Mouse (Mus musculus): ENCODE measurements around the gene Tmem202. TPM values are rescaled to one million over a fixed set of nuclear protein-coding genes. Genes with fewer than 3 reads are reported as not detected.

Gene Tmem202
- polyA plus RNA-seq, 1 experiment, result 0.35 TPM

DNA sequence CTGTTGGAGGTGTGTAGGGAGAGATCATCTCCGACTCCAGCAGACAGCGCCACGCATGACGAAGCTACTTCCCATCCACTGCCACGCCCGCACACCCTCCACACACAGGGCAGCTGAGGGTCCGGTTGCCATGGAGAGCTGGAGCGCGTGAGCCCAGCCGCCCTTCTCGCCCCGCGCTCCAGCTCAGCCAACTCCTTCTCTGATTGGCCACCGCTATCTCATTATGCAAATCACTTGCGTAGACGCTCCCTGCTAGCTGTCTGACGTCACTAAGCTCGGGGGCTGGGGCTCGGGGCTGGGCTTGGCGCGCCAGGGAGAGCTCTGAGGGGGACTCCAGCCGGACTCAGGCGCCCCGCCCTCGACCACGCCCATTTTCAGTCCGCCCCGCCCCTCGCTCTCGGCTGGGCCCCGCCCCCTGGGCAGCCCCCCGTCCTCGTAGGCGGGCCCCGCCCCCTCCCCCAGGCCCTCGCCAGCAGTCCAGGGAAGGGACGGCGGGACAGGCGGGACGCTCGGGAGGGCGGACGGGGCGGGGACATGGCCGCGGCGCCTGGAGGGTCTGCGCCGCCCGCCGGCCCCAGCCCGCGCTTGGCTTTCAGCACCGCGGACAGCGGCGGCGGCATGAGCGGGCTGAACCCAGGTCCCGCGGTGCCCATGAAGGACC, 38.3 kb upstream of the Tmem202 start, which contains the start of gene Celf6:
Gene Celf6, plus strand, starts transcription at position 74 of the 661 bp plus-strand sequence.
- Histone ChIP-seq H3K4me3 (ENCODE audit: insufficient read depth, poor library complexity, severe bottlenecking) (peak within 1 kb of the TSS; percentile 11), H3K79me3 (ENCODE audit: low read depth) (no peaks in the 10 kb centered on the region), H3K79me2 (ENCODE audit: control insufficient read depth, insufficient read depth) (no peaks in the 10 kb centered on the region), H3K27me3 (ENCODE audit: control insufficient read depth, insufficient read depth, insufficient read length) (peaks cover 6% of the 10 kb centered on the region), H3ac (ENCODE audit: control insufficient read depth, insufficient read length, low read depth) (no peak within 1 kb of the TSS), H3K36me3 (ENCODE audit: control insufficient read depth, insufficient read depth) (no peaks in the 10 kb centered on the region)
- TF ChIP-seq MAX (IDR thresholded peaks at IDR 0.05) (peak; percentile 89), CEBPB (IDR thresholded peaks at IDR 0.05; ENCODE audit: low read depth) (no peak)

GRCm38 (mm10) chr9:59577401-59577800, 37.8 kb upstream of the Tmem202 start:
- Histone ChIP-seq H3K36me3 (ENCODE audit: control insufficient read depth, insufficient read depth) (no peaks in the 10 kb centered on the region), H3K79me3 (ENCODE audit: low read depth) (no peaks in the 10 kb centered on the region), H3K79me2 (ENCODE audit: control insufficient read depth, insufficient read depth) (no peaks in the 10 kb centered on the region), H3K4me3 (ENCODE audit: insufficient read depth, poor library complexity, severe bottlenecking) (peak overlapping the region; percentile 11), H3K27me3 (ENCODE audit: control insufficient read depth, insufficient read depth, insufficient read length) (peaks cover 6% of the 10 kb centered on the region), H3ac (ENCODE audit: control insufficient read depth, insufficient read length, low read depth) (no peak overlapping the region)
- TF ChIP-seq FOSL1 (IDR thresholded peaks at IDR 0.05; ENCODE audit: insufficient read depth, low read length, poor library complexity, severe bottlenecking), result no peak
- no peak for TF ChIP-seq MAX (IDR thresholded peaks at IDR 0.05)
- no peak for TF ChIP-seq CTCF (IDR thresholded peaks at IDR 0.05; ENCODE audit: control insufficient read depth, insufficient read depth, insufficient read length)
- TF ChIP-seq USF1 (IDR thresholded peaks at IDR 0.05; ENCODE audit: low read depth), result no peak
- no peak for TF ChIP-seq MYOD1 (IDR thresholded peaks at IDR 0.05; ENCODE audit: control insufficient read depth, insufficient read length, low read depth)
- TF ChIP-seq CEBPB (IDR thresholded peaks at IDR 0.05; ENCODE audit: low read depth), result no peak
- TF ChIP-seq MYOG (IDR thresholded peaks at IDR 0.05; ENCODE audit: control insufficient read depth, extremely low read depth, insufficient read length), result no peak

GRCm38 (mm10) chr9:59571852-59572251, 32.2 kb upstream of the Tmem202 start:
- H3ac ChIP-seq (ENCODE audit: control insufficient read depth, insufficient read length, low read depth), result no peak overlapping the region
- H3K27me3 ChIP-seq (ENCODE audit: control insufficient read depth, insufficient read depth, insufficient read length), result no peaks in the 10 kb centered on the region
- H3K79me2 ChIP-seq (ENCODE audit: control insufficient read depth, insufficient read depth), result no peaks in the 10 kb centered on the region
- no peak overlapping the region for H3K4me3 ChIP-seq (ENCODE audit: insufficient read depth, poor library complexity, severe bottlenecking)
- H3K79me3 ChIP-seq (ENCODE audit: low read depth), result no peaks in the 10 kb centered on the region
- H3K36me3 ChIP-seq (ENCODE audit: control insufficient read depth, insufficient read depth), result no peaks in the 10 kb centered on the region
- TF ChIP-seq CEBPB (IDR thresholded peaks at IDR 0.05; ENCODE audit: low read depth), result no peak
- no peak for TF ChIP-seq MAX (IDR thresholded peaks at IDR 0.05)
- no peak for TF ChIP-seq MYOD1 (IDR thresholded peaks at IDR 0.05; ENCODE audit: control insufficient read depth, insufficient read length, low read depth)
- TF ChIP-seq CTCF (IDR thresholded peaks at IDR 0.05; ENCODE audit: control insufficient read depth, insufficient read depth, insufficient read length), result no peak
- no peak for TF ChIP-seq MYOG (IDR thresholded peaks at IDR 0.05; ENCODE audit: control insufficient read depth, extremely low read depth, insufficient read length)
- no peak for TF ChIP-seq USF1 (IDR thresholded peaks at IDR 0.05; ENCODE audit: low read depth)
- TF ChIP-seq FOSL1 (IDR thresholded peaks at IDR 0.05; ENCODE audit: insufficient read depth, low read length, poor library complexity, severe bottlenecking), result no peak

GRCm38 (mm10) chr9:59567111-59567510, 27.5 kb upstream of the Tmem202 start:
- no peak overlapping the region for H3ac ChIP-seq (ENCODE audit: control insufficient read depth, insufficient read length, low read depth)
- no peaks in the 10 kb centered on the region for H3K27me3 ChIP-seq (ENCODE audit: control insufficient read depth, insufficient read depth, insufficient read length)
- TF ChIP-seq USF1 (IDR thresholded peaks at IDR 0.05; ENCODE audit: low read depth) (no peak), CTCF (IDR thresholded peaks at IDR 0.05; ENCODE audit: control insufficient read depth, insufficient read depth, insufficient read length) (peak; percentile 72), MAX (IDR thresholded peaks at IDR 0.05) (no peak)
- no peak overlapping the region for H3K4me3 ChIP-seq (ENCODE audit: insufficient read depth, poor library complexity, severe bottlenecking)
- H3K36me3 ChIP-seq (ENCODE audit: control insufficient read depth, insufficient read depth), result peaks cover 17% of the 10 kb centered on the region
- H3K79me3 ChIP-seq (ENCODE audit: low read depth), result no peaks in the 10 kb centered on the region
- no peaks in the 10 kb centered on the region for H3K79me2 ChIP-seq (ENCODE audit: control insufficient read depth, insufficient read depth)

DNA sequence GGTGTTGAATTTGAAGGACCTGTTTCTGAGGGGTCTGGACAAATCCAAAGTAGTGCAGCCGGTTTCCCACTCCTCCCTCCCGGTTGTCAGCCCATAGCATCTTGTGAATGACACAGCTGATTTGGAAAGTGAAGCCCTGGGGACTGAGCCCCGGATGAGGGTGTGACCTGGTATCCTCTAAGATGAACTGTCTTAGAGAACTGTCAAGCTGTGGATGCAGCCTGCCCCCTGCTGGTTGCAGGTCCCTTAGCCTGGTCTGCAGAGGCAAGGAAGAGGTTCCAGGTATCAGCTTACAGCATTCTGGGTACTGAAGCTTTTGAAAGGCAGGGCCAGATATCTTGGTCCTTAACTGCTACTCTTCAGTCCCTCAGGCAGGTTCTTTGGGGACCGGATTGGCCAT, 26.0 kb upstream of the Tmem202 start:
- TF ChIP-seq MYOG (IDR thresholded peaks at IDR 0.05; ENCODE audit: control insufficient read depth, extremely low read depth, insufficient read length) (no peak), MYOD1 (IDR thresholded peaks at IDR 0.05; ENCODE audit: control insufficient read depth, insufficient read length, low read depth) (no peak), MAX (IDR thresholded peaks at IDR 0.05) (no peak), CEBPB (IDR thresholded peaks at IDR 0.05; ENCODE audit: low read depth) (no peak), USF1 (IDR thresholded peaks at IDR 0.05; ENCODE audit: low read depth) (no peak), CTCF (IDR thresholded peaks at IDR 0.05; ENCODE audit: control insufficient read depth, insufficient read depth, insufficient read length) (peak; percentile 82)
- H3ac ChIP-seq (ENCODE audit: control insufficient read depth, insufficient read length, low read depth), result no peak overlapping the region

GRCm38 (mm10) chr9:59553719-59554118, 14.1 kb upstream of the Tmem202 start:
- no peak for TF ChIP-seq USF1 (IDR thresholded peaks at IDR 0.05; ENCODE audit: low read depth)
- no peak for TF ChIP-seq FOSL1 (IDR thresholded peaks at IDR 0.05; ENCODE audit: insufficient read depth, low read length, poor library complexity, severe bottlenecking)
- Histone ChIP-seq H3K4me3 (ENCODE audit: insufficient read depth, poor library complexity, severe bottlenecking) (no peak overlapping the region), H3K27me3 (ENCODE audit: control insufficient read depth, insufficient read depth, insufficient read length) (no peaks in the 10 kb centered on the region), H3ac (ENCODE audit: control insufficient read depth, insufficient read length, low read depth) (no peak overlapping the region), H3K36me3 (ENCODE audit: control insufficient read depth, insufficient read depth) (peaks cover 14% of the 10 kb centered on the region), H3K79me2 (ENCODE audit: control insufficient read depth, insufficient read depth) (no peaks in the 10 kb centered on the region), H3K79me3 (ENCODE audit: low read depth) (peaks cover 4% of the 10 kb centered on the region)

More for the DNA sequence above, 26.0 kb upstream of the Tmem202 start:
- Histone ChIP-seq H3K79me2 (ENCODE audit: control insufficient read depth, insufficient read depth) (no peaks in the 10 kb centered on the region), H3K36me3 (ENCODE audit: control insufficient read depth, insufficient read depth) (peaks cover 17% of the 10 kb centered on the region), H3K4me3 (ENCODE audit: insufficient read depth, poor library complexity, severe bottlenecking) (no peak overlapping the region), H3K79me3 (ENCODE audit: low read depth) (no peaks in the 10 kb centered on the region), H3K27me3 (ENCODE audit: control insufficient read depth, insufficient read depth, insufficient read length) (no peaks in the 10 kb centered on the region)
